Mouse (Mus musculus) mammary gland, adult 2 months (tissue): ENCODE measurements around the gene AC153137.1. TPM values are rescaled to one million over a fixed set of nuclear protein-coding genes. Genes with fewer than 3 reads are reported as not detected.

Source experiments
- polyA plus RNA-seq: library from polyadenylated mRNA; depleted of rRNA; stranded (reverse); fragments of >200 nt; gene quantifications from 2 replicates; pipeline ENCODE4 v1.2.3, GENCODE M21; 2012; ENCODE audit warnings: low replicate concordance; rRNA removed

AC153137.1 gene
- polyA plus RNA-seq, result not detected in 2 replicates

GRCm38 (mm10) chr1:30977868-30978267 lies at the start of gene AC153137.1:
Gene AC153137.1, minus strand, starts transcription at chr1:30977968.

Other genes with a start within 250 kb of the AC153137.1 start
- 14.0 and 59.4 TPM in 2 replicates for gene Phf3, start 104.0 kb downstream of the AC153137.1 start, polyA plus RNA-seq
- gene Lgsn, start 198.4 kb upstream of the AC153137.1 start, polyA plus RNA-seq, result 0.07 TPM in 1 of 2 replicates, not detected in the other
- 0.26 and 1.2 TPM in 2 replicates for gene 4931428L18Rik, start 244.7 kb upstream of the AC153137.1 start, polyA plus RNA-seq
- gene Pih1d3, start 244.9 kb upstream of the AC153137.1 start, polyA plus RNA-seq, result not detected in 2 replicates